Mouse (Mus musculus) forebrain, embryonic 10.5 days (tissue): ENCODE measurements around the gene Cyp2d34. TPM values are rescaled to one million over a fixed set of nuclear protein-coding genes. Genes with fewer than 3 reads are reported as not detected.

Source experiments
- DNase-seq: peaks from one replicate; pipeline ENCODE4 v3.0.0-alpha.2; 2017; ENCODE audit warnings: low spot score; ENCODE audit errors: extremely low spot score
- H3K27ac ChIP-seq: fragments of 300-500 bp; sonication (generic); 2 replicates; pipeline ENCODE4 v1.5.1; 2016; ENCODE audit warnings: mild to moderate bottlenecking
- H3K27me3 ChIP-seq: fragments of 300-500 bp; sonication (generic); 2 replicates; pipeline ENCODE4 v1.6.1; 2016; ENCODE audit warnings: mild to moderate bottlenecking; ENCODE audit not compliant: poor library complexity, severe bottlenecking
- H3K36me3 ChIP-seq: fragments of 300-500 bp; sonication (generic); replicated peaks from 2 replicates; pipeline ENCODE4 v1.6.1; 2016; ENCODE audit warnings: mild to moderate bottlenecking, moderate library complexity
- H3K4me1 ChIP-seq: fragments of 300-500 bp; sonication (generic); 2 replicates; pipeline ENCODE4 v1.6.1; 2016
- H3K4me3 ChIP-seq: fragments of 300-500 bp; sonication (generic); 2 replicates; pipeline ENCODE4 v1.5.1; 2016; ENCODE audit warnings: mild to moderate bottlenecking, moderate library complexity
- H3K9me3 ChIP-seq: fragments of 300-500 bp; sonication (generic); 2 replicates; pipeline ENCODE4 v1.6.1; 2016; ENCODE audit warnings: mild to moderate bottlenecking, moderate library complexity
- WGBS: fragments of 180-500 bp; shearing (Covaris S2); methylation state at CpG from one replicate; pipeline ENCODE4 v1.1.7; 2016; 5-methylcytosine and 5-hydroxymethylcytosine counted together
- polyA plus RNA-seq: library from polyadenylated mRNA; unstranded; fragments of >200 nt; fragmentation: Nextera tagmentation; extraction: Ambion mirVana; gene quantifications from 2 replicates; pipeline ENCODE4 v1.2.1, GENCODE M21; 2016

The Cyp2d34 gene
- not detected in 2 replicates for polyA plus RNA-seq

GRCm38 (mm10) chr15:82620531-82621202 lies at the start of gene Cyp2d34:
Gene Cyp2d34 (minus strand): TSS chr15:82620946.
- H3K27me3 ChIP-seq, result no peaks in the 10 kb centered on the region
- peaks cover 6% of the 10 kb centered on the region; the same call in 1 of the 2 replicates for H3K9me3 ChIP-seq
- no peaks in the 10 kb centered on the region for H3K36me3 ChIP-seq
- WGBS, result 92% methylated on average over 7 of the region's 7 CpGs
- peak; percentile 8 for DNase-seq
- H3K27ac ChIP-seq, result no peak within 1 kb of the TSS
- no peak within 1 kb of the TSS for H3K4me3 ChIP-seq
- H3K4me1 ChIP-seq, result no peaks in the 10 kb centered on the region

- Histone ChIP-seq H3K36me3 (no peaks in the 10 kb centered on the region), H3K4me1 (no peaks in the 10 kb centered on the region), H3K4me3 (no peak overlapping the region), H3K27ac (no peak overlapping the region), H3K27me3 (no peaks in the 10 kb centered on the region), H3K9me3 (no peaks in the 10 kb centered on the region)
- no peak for DNase-seq
- WGBS, result 91% methylated on average over 2 of the region's 2 CpGs
Observed at GRCm38 (mm10) chr15:82656346-82656745, 35.6 kb upstream of the Cyp2d34 start.

- H3K4me1 ChIP-seq, result no peaks in the 10 kb centered on the region
- no peak overlapping the region for H3K4me3 ChIP-seq
- H3K27me3 ChIP-seq, result no peaks in the 10 kb centered on the region
- DNase-seq, result no peak
- WGBS, result 81% methylated on average over 3 of the region's 3 CpGs
- H3K36me3 ChIP-seq, result no peaks in the 10 kb centered on the region
- no peaks in the 10 kb centered on the region for H3K9me3 ChIP-seq
- H3K27ac ChIP-seq, result no peak overlapping the region
Observed at GRCm38 (mm10) chr15:82644371-82644770, 23.6 kb upstream of the Cyp2d34 start.

GRCm38 (mm10) chr15:82643771-82644170 lies 23.0 kb upstream of the Cyp2d34 start:
- DNase-seq, result no peak
- H3K27me3 ChIP-seq, result no peaks in the 10 kb centered on the region
- WGBS, result 93% methylated on average over 5 of the region's 5 CpGs

GRCm38 (mm10) chr15:82642771-82643170 lies 22.0 kb upstream of the Cyp2d34 start:
- no peaks in the 10 kb centered on the region for H3K27me3 ChIP-seq
- no peak for DNase-seq
- H3K4me1 ChIP-seq, result no peaks in the 10 kb centered on the region
- no peaks in the 10 kb centered on the region for H3K36me3 ChIP-seq
- no peaks in the 10 kb centered on the region for H3K9me3 ChIP-seq
- no peak overlapping the region for H3K27ac ChIP-seq
- 84% methylated on average over 3 of the region's 3 CpGs for WGBS
- H3K4me3 ChIP-seq, result no peak overlapping the region

More at GRCm38 (mm10) chr15:82643771-82644170, 23.0 kb upstream of the Cyp2d34 start:
- Histone ChIP-seq H3K4me3 (no peak overlapping the region), H3K9me3 (no peaks in the 10 kb centered on the region), H3K36me3 (no peaks in the 10 kb centered on the region), H3K4me1 (no peaks in the 10 kb centered on the region), H3K27ac (no peak overlapping the region)

GRCm38 (mm10) chr15:82641921-82642320 lies 21.2 kb upstream of the Cyp2d34 start:
- 82% methylated on average over 2 of the region's 2 CpGs for WGBS
- Histone ChIP-seq H3K4me1 (peaks cover 3% of the 10 kb centered on the region), H3K27ac (no peak overlapping the region), H3K9me3 (no peaks in the 10 kb centered on the region), H3K36me3 (no peaks in the 10 kb centered on the region), H3K27me3 (no peaks in the 10 kb centered on the region), H3K4me3 (no peak overlapping the region)
- no peak for DNase-seq

- no peaks in the 10 kb centered on the region for H3K9me3 ChIP-seq
- no peak overlapping the region for H3K4me3 ChIP-seq
- H3K27ac ChIP-seq, result no peak overlapping the region
- DNase-seq, result no peak
- H3K27me3 ChIP-seq, result no peaks in the 10 kb centered on the region
- no peaks in the 10 kb centered on the region for H3K36me3 ChIP-seq
- 92% methylated on average over 5 of the region's 5 CpGs for WGBS
- H3K4me1 ChIP-seq, result peaks cover 8% of the 10 kb centered on the region
Observed at GRCm38 (mm10) chr15:82641390-82641789, 20.6 kb upstream of the Cyp2d34 start.

- Histone ChIP-seq H3K4me1 (peaks cover 9% of the 10 kb centered on the region), H3K27me3 (no peaks in the 10 kb centered on the region), H3K9me3 (no peaks in the 10 kb centered on the region), H3K36me3 (no peaks in the 10 kb centered on the region), H3K27ac (no peak overlapping the region), H3K4me3 (no peak overlapping the region)
- DNase-seq, result no peak
- 93% methylated on average over 7 of the region's 7 CpGs for WGBS
Observed at GRCm38 (mm10) chr15:82640201-82640600, 19.5 kb upstream of the Cyp2d34 start.

GRCm38 (mm10) chr15:82637130-82638075 lies 16.7 kb upstream of the Cyp2d34 start:
- H3K36me3 ChIP-seq, result no peaks in the 10 kb centered on the region
- H3K4me3 ChIP-seq, result no peak overlapping the region
- no peak overlapping the region for H3K27ac ChIP-seq
- H3K4me1 ChIP-seq, result peaks cover 9% of the 10 kb centered on the region
- 88% methylated on average over 14 of the region's 14 CpGs for WGBS
- H3K9me3 ChIP-seq, result no peaks in the 10 kb centered on the region
- H3K27me3 ChIP-seq, result no peaks in the 10 kb centered on the region
- no peak for DNase-seq

GRCm38 (mm10) chr15:82634976-82635375 lies 14.2 kb upstream of the Cyp2d34 start:
- Histone ChIP-seq H3K9me3 (no peaks in the 10 kb centered on the region), H3K4me3 (no peak overlapping the region), H3K27ac (no peak overlapping the region), H3K27me3 (no peaks in the 10 kb centered on the region), H3K4me1 (peaks cover 9% of the 10 kb centered on the region), H3K36me3 (no peaks in the 10 kb centered on the region)
- no peak for DNase-seq
- 97% methylated on average over 1 of the region's 1 CpGs for WGBS

- Histone ChIP-seq H3K4me3 (no peak overlapping the region), H3K27me3 (no peaks in the 10 kb centered on the region), H3K4me1 (no peaks in the 10 kb centered on the region), H3K9me3 (peaks cover 6% of the 10 kb centered on the region; the same call in 1 of the 2 replicates), H3K27ac (no peak overlapping the region), H3K36me3 (no peaks in the 10 kb centered on the region)
- 86% methylated on average over 1 of the region's 1 CpGs for WGBS
- DNase-seq, result no peak
Observed at GRCm38 (mm10) chr15:82621993-82622392, 1.2 kb upstream of the Cyp2d34 start.

- H3K4me3 ChIP-seq, result no peak overlapping the region
- peak; percentile 9 for DNase-seq
- no peaks in the 10 kb centered on the region for H3K36me3 ChIP-seq
- no peak overlapping the region for H3K27ac ChIP-seq
- WGBS, result 93% methylated on average over 9 of the region's 9 CpGs
- peaks cover 6% of the 10 kb centered on the region; the same call in 1 of the 2 replicates for H3K9me3 ChIP-seq
- H3K27me3 ChIP-seq, result no peaks in the 10 kb centered on the region
- no peaks in the 10 kb centered on the region for H3K4me1 ChIP-seq
Observed at GRCm38 (mm10) chr15:82618362-82619020, 2.3 kb downstream of the Cyp2d34 start.
